Mouse (Mus musculus) heart, postnatal 4 days (tissue): ENCODE measurements around the gene Ppm1b. TPM values are rescaled to one million over a fixed set of nuclear protein-coding genes. Genes with fewer than 3 reads are reported as not detected.
"Not testable (repeated sequence)": the region's sequence is repeated elsewhere in the genome, so short reads cannot be mapped to it uniquely, and the experiment has no call there.

ENCODE experiments used
- DNase-seq: peaks from one replicate; pipeline ENCODE4 v3.0.0; 2021
- total RNA-seq, 2 experiments: library from RNA; stranded (reverse); gene quantifications; 2 replicates each; pipeline ENCODE4 v1.2.3; 2021

The Ppm1b gene
- total RNA-seq: 10 to 100 TPM; 85.6 to 91.3 TPM

DNA sequence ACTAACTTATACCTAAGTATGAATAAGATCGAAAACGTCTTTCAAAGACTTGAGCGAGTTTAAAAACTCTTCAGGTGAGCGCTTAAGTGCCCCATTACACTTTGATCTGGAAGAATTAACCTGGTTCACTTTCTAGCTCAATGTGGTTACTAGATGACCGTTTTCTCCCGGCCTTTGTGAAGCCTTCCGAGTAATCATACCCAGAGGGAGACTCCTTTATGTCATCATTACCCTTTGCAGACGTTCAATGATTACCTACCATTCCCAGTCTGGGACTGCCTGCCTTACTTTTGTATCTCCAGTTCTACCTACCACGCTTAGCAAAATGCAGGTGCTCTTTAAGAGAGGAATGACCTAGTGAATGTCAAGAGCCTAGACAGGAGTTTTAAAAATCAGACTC, at the start of gene Ppm1b:
Gene Ppm1b (plus strand): TSS at position 301 of the 400 bp plus-strand sequence.
- no peak for DNase-seq

DNA sequence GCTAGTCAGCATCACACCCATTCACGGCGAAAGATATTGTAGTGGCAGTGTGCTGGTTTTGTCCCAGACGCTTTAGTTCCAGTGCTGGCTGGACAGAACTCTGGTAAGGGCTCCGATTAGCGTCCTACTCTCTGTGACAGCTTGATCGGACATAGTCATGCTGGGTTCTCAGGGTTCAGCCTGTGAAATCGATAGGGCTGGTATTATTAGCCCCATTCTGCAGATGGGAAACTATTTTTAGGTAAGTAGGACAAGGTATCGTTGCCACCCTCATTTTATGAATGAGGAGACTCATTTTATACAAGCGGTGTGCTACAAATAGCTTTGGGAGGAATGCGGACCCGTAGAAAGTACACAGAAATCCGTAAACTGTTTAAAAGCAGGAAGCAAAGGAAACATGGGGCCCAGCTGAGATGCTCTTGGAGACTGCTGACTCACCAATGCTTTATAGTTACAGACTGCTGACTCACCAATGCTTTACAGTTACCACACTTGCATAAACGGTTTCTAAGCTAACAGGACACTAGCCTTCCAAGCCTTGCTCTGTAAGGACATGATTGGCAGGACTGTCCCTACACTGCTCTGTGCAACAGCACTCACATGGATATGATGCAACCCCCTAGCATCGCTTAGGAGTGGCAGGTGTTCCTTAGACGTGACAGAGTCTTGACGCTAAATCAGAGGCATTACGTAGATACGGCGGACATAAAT, 34.7 kb upstream of the Ppm1b start:
- DNase-seq: no peak

DNA sequence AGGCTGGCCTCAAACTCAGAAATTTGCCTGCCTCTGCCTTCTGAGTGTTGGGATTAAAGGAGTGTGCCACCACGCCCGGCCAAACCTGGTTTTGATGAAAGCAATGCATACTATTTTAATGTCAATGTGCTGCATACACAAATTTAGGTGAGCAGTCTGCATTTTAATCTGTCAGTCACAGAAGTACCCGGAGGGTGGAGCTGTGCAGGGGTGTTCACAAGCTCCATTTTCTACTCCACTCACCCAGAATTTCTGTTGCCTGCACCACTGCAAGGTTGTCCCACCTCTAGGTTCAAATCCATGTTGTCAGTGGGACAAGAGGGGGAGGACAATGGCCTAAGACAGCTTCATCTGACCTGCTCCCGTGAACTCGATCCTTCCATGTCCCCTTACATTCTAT, 31.8 kb upstream of the Ppm1b start:
- DNase-seq: no peak

DNA sequence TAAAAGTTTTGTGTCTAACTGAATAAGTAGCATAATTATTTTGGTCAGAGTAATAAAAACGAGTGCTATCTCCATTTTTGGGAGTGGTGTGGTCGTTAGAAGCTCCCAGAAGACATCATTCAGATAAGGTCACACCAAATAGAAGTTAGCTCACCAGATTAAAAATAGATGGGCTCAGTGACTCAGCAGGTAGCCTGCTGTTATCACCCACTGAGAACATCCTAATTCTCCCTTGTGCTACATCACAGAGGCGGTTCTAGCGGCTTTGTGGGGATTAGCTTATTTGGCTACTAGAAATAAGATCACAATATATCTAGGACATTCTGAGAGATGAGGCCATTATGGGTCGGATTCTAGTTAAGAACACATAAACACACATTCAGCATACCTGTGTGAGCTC, 30.3 kb upstream of the Ppm1b start:
- DNase-seq: no peak

DNA sequence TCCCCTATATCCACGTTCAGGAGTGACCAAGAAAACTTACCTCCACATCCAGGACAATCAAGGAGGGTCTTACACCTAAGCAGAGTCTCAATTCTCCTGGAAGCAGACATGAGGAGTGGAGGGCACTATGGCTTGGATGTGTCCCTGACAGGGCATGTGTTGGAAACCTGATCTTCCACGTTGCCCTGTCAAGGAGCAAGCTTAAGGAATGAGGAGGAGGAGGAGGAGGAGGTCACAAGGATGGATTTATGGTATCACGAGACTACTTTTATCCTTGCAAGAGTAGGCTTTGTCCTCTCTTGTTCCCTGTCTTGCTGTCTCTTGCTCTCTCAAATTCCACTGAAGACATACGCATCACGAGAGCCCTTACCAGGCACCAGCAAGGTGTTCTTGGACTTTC, 29.0 kb upstream of the Ppm1b start:
- DNase-seq: no peak

DNA sequence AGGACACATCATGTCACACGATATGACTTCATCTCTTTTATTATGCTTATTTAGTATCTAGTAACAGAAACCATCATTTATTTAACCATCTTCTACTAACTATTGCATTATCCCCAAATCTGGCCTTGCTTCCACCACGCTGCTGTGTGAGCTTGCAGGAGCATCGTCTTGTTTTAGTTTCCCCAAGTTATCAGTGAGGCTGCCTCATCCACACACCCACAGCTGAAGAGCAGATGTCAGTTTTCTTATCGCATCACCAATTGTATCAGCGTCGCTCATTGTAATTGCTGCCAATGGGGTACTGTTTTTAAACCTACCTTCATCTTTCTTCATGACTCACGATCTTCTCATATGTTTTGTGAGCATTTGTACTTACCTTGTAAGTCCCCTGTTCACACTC, 23.6 kb upstream of the Ppm1b start:
- no peak for DNase-seq

DNA sequence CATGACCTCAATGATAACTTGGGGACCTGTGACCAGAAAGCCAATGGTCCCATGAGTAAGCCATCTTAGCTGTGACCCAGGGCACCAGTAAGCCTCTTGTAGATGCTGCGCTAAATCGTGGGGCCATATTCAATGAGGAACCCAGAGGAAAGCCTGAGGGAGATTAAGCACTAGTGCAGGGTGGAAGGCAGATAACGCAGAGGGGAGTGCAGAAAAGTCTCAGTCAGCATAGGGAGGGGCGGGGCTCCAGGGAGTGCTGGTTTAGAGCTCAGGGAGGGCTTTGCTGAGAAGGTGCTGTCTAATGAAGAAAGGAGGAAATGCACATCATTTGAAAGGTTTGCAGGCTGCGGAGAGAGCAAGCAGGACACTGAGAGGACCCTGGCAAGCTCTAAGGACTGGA, 22.6 kb upstream of the Ppm1b start:
- no peak for DNase-seq

DNA sequence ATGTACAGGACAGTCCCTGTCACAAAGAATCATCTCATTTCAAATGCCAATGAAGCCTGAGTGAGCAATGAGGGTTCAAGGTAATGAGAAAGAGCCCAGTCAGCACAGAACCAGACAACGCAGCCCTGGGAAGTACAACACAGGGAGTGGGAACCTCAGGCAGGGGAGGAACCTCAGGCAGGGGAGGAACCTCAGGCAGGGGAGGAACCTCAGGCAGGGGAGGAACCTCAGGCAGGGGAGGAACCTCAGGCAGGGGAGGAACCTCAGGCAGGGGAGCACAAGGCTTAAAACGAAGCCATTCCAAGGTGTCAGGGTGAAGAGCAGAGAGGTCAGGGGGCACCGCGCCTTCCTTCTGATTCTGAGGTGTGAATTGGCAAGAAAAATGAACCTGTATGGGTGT, 20.9 kb upstream of the Ppm1b start:
- not testable (repeated sequence) for DNase-seq

DNA sequence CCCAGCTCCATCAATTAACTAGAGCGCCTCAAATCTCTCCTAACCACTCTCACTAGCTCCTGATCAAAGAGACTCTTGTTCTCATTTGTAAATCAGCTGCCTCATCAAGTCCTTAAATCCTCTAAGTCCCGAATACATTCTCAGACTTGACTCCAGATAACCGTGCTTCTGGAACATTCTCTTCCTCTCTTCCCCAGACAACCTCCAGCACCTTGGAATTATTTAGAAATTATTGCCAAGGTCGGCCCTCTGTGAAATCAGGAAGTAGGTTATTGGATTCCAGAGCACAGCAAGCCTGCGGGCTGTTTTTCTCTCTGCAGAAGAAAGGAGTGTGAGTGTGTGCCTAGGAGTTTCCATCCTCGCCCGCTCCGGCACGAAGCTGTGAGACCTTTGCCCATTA, 20.2 kb upstream of the Ppm1b start:
- DNase-seq: no peak

DNA sequence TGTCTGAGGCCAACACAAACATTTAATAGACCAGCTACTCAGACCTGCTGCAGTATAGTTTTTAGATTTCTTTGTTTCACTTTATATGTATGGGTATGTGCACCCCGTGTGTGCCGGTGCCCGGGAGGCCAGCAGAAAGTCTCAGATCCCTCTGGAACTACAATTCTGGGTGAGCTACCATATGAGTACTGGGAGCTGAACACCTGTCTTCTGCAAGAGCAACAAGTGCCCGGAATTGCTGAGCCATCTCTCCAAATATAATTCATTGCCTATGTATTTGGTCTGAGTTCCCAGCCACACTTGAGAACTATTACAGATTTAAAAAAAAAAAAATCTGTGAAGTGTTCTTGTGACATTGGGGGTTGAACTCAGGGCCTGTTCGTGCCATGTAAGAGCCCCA, 19.7 kb upstream of the Ppm1b start:
- DNase-seq: no peak

DNA sequence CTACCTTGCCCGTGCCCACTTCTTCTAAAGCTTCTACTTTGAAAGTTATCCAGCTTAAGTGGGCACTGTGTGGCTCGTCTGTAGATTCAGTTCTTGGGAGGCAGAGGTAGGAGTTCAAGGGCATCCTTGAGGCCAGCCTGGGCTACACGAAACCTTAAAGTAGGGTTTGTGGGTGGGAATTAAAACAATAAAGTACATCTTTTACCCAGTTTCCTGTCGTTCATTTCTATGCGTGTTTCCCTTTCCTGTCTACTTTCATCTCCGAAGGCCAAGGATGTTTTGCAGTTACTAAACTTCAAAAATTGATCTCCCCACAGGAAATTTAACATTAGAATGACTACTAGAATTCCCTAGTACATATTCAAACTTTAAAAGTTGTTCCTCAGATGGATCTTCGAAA, 19.3 kb upstream of the Ppm1b start:
- DNase-seq: no peak

DNA sequence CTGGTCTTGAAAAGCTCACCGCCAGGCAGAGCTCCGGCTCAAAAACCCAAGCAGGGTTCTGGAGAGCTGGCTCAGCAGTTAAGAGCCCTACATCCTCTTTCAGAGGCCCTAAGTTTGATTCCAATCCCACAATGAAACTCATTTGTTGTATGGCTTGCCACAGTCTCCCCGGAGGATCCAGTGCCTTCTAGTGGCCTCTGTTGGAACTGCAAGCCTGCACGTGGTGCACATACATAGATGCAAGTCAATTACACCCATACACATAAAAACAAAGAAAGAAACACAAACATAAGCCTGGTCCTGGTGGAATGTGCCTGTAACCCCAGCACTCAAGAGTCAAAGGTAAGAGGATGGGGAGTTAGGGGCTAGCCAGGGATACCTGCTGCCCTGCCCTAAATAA, 18.3 kb upstream of the Ppm1b start:
- DNase-seq: no peak

DNA sequence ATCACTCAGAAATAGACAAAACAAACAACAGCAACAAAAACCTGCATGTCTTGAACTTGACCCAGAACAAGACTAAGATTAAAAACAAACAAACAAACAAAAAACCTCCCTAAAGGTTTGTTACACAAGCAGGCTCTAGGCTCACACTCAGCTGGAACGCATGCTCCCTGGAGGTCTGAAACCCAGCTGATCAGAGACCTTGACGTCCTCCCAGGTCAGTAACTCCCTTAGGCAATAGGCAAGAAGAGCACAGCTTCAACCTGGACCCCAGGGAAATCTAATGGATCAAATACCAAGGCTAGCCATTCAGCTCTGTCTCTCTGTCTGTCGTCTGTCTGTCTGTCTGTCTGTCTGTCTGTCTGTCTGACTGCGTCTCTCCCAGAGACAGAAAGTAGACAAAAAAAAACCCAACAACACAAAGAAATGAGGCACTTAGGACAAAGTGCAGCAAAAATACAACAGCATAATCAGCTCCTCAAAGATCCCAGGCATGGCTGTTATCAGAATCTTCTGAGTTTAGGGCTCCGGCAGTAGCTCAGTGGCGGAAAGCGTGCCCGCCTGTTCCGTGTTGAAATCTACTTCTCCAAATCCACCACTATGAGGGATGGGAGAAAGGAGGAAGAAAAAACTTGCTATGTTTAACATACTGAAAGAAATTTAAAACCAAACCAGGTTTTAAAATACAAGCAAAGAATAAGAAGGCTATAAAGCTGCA, 16.4 kb upstream of the Ppm1b start:
- DNase-seq: no peak

DNA sequence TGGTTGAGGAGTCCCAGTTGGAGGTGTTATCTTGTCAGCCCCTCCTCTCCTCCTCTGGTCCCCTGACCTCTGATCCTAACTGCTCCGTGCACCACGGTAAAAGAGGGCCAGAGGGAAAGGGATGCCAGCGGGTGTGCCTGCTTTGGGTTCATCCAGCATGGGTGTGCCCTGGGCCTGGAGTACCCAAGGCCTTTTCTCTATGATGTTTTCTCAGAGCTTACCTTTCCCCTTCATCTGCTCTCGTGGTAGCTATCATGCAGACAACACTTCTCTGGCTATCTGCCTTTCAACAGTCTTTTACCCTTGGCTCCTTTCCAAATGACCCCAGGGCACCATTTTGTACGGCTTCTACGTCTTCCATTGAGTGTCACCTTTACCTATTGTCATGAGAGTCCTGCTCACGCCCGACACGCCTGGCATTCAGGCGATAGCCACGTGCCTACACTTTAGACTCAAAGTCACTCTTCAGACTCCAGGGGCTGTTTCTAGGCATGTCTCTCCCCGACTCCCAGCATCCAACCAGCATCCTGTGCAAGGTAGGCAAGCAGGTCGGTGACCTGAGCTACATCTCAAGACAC, 15.2 kb upstream of the Ppm1b start:
- DNase-seq: no peak

DNA sequence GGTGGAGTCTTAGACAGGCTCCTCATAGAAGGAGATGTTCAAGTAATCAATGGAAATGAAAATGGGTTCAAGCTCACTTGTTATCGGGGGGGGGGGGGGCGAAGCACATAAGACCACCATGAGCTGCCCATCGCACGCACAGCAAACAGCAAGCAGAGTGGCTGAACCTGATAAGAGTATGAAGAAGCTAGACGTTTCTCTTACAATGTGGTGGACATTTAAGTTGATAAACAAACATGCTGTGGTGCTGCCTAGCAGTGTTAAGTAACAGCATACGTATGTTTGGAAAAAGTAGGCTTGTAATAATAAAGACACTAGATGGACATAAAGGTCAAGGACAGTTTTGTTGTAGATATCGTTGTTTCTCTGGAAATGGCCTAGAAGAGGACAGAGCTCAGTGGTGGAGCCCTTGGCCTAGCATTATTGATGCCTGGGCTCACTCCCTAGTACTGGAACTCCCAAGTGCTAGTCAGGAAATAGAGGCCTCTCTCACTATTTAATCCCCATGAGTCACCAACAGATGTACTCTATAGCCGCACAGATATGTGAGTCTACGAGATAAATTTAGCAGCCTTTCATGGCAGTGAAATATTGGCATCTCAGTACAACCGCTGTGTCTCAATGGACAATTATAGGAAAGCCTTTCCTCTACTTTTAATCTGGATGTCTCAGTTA, 14.0 kb upstream of the Ppm1b start:
- no peak for DNase-seq

DNA sequence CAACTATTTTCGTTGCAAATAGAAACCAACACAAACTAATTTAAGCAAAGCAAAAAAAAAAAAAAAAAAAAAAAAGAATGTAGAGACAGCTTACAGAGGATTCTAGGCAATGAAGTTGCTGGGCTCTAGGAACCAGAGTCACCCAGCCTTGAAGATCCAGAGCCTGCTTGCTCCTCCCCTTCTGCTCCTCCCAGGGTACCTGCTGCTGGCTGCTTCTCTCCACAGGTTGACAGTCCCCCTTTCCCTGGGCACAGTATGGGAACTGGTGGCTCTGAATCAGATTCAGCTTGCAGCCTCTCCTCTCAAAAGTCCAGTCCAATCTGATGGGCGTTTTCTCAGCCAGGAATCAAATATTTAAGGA, 13.5 kb upstream of the Ppm1b start:
- DNase-seq: no peak

DNA sequence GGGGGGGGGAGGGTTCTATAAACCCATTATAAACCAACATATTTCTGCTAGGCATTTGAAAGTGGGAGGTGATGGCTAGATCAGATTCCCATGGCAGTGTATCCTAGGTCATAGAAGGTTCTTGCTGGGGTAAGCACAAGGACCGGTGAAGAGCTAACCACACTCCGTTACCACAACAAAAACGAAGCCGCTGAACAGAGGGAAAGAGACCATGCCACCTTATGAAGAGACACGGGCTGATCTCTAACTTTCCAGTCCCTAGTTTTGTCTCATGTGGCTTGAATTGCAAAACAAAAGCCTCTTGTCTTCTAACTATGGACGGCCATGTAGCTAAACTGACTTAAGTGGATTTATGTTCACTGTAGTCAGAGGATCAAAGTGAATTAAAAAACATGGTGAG, 12.2 kb upstream of the Ppm1b start:
- DNase-seq: no peak

DNA sequence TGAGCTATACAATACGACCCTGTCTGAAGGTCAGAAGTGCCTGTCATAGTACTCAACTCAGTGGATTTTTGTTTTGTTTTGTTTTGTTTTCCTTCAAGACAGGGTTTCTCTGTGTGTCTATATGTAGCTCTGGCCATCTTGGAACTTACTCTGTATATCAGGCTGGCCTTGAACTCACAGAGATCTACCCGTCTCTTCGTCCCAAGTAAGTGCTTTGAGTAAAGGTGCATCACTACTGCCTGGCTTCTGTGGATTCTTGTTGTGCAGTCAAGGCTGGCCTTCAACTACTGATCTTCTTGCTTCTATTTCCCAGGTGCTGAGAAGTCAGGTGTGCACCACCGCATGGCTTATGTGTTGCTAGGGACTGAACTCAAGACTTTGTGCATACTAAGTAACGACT, 4.0 kb upstream of the Ppm1b start:
- no peak for DNase-seq

DNA sequence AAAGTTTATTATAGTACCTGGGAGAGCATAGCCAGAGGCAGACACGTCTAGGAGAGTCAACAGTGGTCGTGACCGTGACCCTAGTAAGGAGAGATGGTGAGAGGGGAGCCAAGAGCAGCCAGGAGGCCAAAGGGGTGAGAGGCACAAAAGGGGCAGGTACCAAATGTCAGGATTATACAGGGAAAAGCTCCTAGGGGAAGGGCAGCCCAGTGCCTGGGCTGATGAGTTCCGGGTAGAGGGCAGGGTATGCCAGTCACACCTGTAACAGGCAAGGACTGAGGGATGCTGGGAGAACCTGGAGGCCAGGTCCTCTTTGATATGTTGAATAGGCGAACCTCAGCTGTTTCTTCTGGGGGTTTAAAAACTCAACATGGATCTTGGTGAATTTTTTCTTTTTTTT, 2.8 kb upstream of the Ppm1b start:
- no peak for DNase-seq

DNA sequence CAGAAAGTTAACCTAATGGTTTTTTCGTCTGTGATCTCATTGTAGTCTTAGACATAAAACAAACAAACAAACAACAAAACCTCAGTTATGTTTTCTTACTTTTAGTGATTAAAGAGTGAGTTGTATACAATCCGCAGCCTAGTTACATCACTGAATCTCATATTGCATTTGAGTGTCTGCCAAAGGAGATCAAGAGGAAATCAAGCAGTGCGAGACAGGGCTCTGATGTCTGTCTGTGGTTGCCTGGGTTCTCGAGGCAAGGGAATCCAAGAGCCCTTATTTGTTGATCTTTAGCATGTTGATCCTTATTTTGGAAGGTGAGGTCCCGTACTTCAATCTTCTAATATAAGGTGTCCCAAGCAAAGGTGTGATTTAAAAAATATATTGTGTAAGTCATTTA, 1.7 kb upstream of the Ppm1b start:
- DNase-seq: no peak

DNA sequence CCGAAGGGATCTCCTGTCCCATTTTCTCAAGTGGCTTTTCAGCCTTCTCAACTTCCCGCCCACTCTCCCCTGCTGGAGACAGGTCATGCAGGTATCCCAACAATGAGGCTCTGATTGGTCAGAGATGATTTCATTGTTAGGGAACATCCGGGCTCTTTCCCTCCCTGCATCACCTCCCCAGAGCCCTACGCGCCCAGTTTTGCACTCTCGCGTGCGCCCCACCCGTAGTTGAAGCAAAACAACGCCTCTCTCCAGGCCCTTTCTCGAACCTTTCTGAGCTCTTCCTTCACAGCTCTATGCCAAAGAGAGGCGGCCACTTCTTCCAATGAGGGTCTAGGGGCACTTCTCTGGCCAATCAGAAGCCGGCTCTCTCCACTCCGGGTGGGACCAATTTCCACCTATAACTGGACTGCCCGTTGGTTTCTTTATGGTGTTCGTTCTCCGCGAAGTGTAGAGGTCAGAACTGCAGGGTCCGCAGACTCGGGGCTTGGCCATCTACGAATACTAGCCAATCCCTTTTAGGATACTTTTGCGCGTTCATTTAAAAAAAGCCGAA, 468 bp downstream of the Ppm1b start:
- DNase-seq: peak; percentile 88

DNA sequence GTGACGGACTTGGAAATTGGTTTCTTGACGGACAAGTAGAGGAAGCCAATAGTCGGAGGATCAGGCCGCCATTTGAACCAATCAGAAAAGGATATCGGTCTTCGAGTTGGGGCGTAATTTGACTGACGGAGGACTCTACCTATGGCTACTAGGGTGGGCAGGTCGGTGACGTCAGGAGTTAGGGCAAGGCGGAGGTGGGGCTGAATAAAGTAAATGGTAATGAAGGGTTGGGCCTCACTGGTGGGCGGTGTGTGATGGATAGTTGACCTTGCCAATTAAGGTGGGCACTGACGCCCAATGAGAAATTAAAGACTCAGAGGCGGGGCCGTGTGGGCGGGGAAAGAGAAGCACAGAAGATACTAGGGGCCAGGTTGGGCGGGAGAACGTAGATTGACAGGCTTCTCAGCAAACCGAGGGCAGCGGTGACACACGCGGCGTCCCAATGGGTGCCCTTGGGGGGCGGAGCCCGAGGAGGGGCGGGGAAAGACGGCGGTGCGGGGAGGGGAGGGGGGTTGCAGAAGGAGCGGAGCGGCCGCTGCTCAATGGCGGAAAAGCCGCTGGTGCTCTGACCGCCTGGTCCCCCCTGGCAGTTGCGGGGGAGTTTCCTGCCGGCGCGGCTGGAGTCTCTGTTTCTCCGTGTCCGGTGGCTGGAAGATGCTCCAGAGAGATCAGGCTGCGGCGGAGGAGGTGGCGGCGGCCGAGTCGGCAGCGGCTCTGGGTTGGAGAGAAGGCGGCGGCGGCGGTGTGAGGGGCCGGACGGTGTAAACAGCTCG, 1.1 kb downstream of the Ppm1b start:
- peak; percentile 100 for DNase-seq
